In the genomic region with DNA sequence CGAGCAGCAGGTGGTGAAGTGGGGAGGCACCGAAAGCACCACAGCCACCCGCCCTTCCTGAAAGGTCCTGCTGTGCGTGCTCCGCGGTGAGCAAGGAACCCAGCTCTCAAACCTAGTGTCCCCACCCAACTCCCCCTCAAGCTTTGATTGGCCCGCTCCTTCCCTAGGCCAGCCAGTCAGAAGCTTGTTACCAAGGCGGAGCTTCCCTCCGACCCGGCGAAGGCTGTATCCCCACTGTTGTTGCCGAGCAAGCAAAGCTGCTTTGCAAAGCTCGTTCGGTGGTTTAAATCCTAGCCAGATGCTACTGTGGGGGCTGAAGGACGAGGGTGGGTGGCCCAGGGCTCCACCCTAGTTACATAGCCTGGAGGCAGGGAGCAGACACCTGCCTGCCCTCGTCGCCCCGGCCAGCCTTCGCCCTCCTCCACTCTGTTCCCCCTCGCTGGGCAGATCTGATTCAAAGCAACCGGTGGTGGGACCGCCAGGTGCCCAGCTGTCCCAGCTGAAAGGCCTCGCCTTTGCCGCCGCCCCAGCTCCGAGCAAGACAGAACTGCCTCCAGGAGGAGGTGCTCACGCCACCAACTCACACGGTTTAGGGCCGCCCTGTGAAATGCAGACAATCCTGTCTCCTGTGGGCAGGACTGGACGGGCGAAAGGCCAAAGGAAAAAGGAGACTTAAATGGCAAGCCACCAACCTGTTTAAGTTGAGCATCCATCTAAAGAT, we compare ENCODE assay signal across 8 mouse cellular contexts. TPM values are rescaled to one million over a fixed set of nuclear protein-coding genes. Genes with fewer than 3 reads are reported as not detected.
DNase-seq lines count a peak whose midpoint lies in the region; ATAC-seq and TF ChIP-seq lines count a peak whose summit lies in the region.

No protein-coding gene starts in this region.

- H3K4me2 ChIP-seq in lung, postnatal 0 days (replicated peaks; ENCODE audit: low read depth, low read length) = peak overlapping the region; percentile 62

- no peaks in the 10 kb centered on the region for H3K36me3 ChIP-seq in hindbrain, embryonic 10.5 days
- no peaks in the 10 kb centered on the region for H3K36me3 ChIP-seq in lung, postnatal 0 days (ENCODE audit: insufficient read depth, low read length)

- peak overlapping the region; percentile 53 for H3K9ac ChIP-seq in lung, postnatal 0 days (replicated peaks; ENCODE audit: low read depth)

- DNase-seq in MEL-GATA-1-ER (ENCODE audit: extremely low read depth, low read depth) = peak; percentile 91
- peak; percentile 85 for DNase-seq in cerebellum, adult 8-10 months
- DNase-seq in hindbrain, embryonic 10.5 days (ENCODE audit: low spot score) = peak; percentile 91
- DNase-seq in layer of hippocampus, postnatal 10 days (ENCODE audit: low spot score in 2 of 2) = peak; percentile 88 to 89
- peak; percentile 98 for DNase-seq in lung, postnatal 0 days (ENCODE audit: low spot score)
- peak; percentile 84 for DNase-seq in ovary, postnatal 10 days (ENCODE audit: low spot score)
- DNase-seq in thymus, postnatal 0 days (ENCODE audit: low spot score) = peak; percentile 98

- no peaks in the 10 kb centered on the region for H3K27me3 ChIP-seq in hindbrain, embryonic 10.5 days (ENCODE audit: insufficient read depth, poor library complexity, severe bottlenecking)
- H3K27me3 ChIP-seq in lung, postnatal 0 days (replicated peaks; ENCODE audit: insufficient read depth, low read length) = no peaks in the 10 kb centered on the region

- TF ChIP-seq EP300 in lung, postnatal 0 days (IDR thresholded peaks at IDR 0.05) = peak; percentile 67; the same call in 1 of the 2 replicates

- WGBS in hindbrain, embryonic 10.5 days = under 1% methylated on average over 31 of the region's 31 CpGs
- 2% methylated on average over 31 of the region's 31 CpGs for WGBS in lung, postnatal 0 days

- peak; percentile 64 for TF ChIP-seq CTCF in lung, postnatal 0 days (IDR thresholded peaks at IDR 0.05)

- peak overlapping the region; percentile 52 for H3K4me3 ChIP-seq in hindbrain, embryonic 10.5 days
- H3K4me3 ChIP-seq in lung, postnatal 0 days (ENCODE audit: low read depth, low read length) = peak overlapping the region; percentile 23

- H3K27ac ChIP-seq in hindbrain, embryonic 10.5 days = peak overlapping the region; percentile 98
- peak overlapping the region; percentile 95 for H3K27ac ChIP-seq in lung, postnatal 0 days (ENCODE audit: low read length)

- no peaks in the 10 kb centered on the region for H3K9me3 ChIP-seq in hindbrain, embryonic 10.5 days
- no peaks in the 10 kb centered on the region for H3K9me3 ChIP-seq in lung, postnatal 0 days (ENCODE audit: low read length)

- peaks cover 79% of the 10 kb centered on the region for H3K4me1 ChIP-seq in hindbrain, embryonic 10.5 days (replicated peaks)
- peaks cover 63% of the 10 kb centered on the region for H3K4me1 ChIP-seq in lung, postnatal 0 days (ENCODE audit: insufficient read depth, low read depth, low read length)

- ATAC-seq in frontal cortex, adult (ENCODE audit: low TSS enrichment) = peak; percentile 92
- peak; percentile 88 for ATAC-seq in lung, postnatal 0 days

RNA-seq across cellular contexts. Expression of a gene that starts 17.9 kb away (rescaled TPM):
- polyA plus RNA-seq in hindbrain, embryonic 10.5 days (2016; fragmentation: Nextera tagmentation; extraction: Ambion mirVana) = 100.0 and 117 TPM in 2 replicates
- 10 to 100 TPM; 13.1 to 14.3 TPM for total RNA-seq in layer of hippocampus, postnatal 10 days (2021)
- 177 and 184 TPM in 2 replicates for polyA plus RNA-seq in lung, postnatal 0 days (2015; fragmentation: Nextera tagmentation; extraction: Ambion mirVana)
- polyA plus RNA-seq in thymus, postnatal 0 days (2015; fragmentation: Nextera tagmentation; extraction: Ambion mirVana) = 315 and 335 TPM in 2 replicates

RNA-seq across cellular contexts. Expression of a gene that starts 24.0 kb away (rescaled TPM):
- 3.6 and 9.8 TPM in 2 replicates for polyA plus RNA-seq in hindbrain, embryonic 10.5 days (2016; fragmentation: Nextera tagmentation; extraction: Ambion mirVana)
- total RNA-seq in layer of hippocampus, postnatal 10 days (2021) = 1 to 10 TPM; 5.3 to 9.5 TPM
- 9.7 and 10.0 TPM in 2 replicates for polyA plus RNA-seq in lung, postnatal 0 days (2015; fragmentation: Nextera tagmentation; extraction: Ambion mirVana)
- polyA plus RNA-seq in thymus, postnatal 0 days (2015; fragmentation: Nextera tagmentation; extraction: Ambion mirVana) = 0.32 and 0.40 TPM in 2 replicates

RNA-seq across cellular contexts. Expression of a gene that starts 50.0 kb away (rescaled TPM):
- not detected in 2 replicates for polyA plus RNA-seq in hindbrain, embryonic 10.5 days (2016; fragmentation: Nextera tagmentation; extraction: Ambion mirVana)
- total RNA-seq in layer of hippocampus, postnatal 10 days (2021) = under 1 TPM; 0.51 to 0.53 TPM
- 0.29 TPM in 1 of 2 replicates, not detected in the other for polyA plus RNA-seq in lung, postnatal 0 days (2015; fragmentation: Nextera tagmentation; extraction: Ambion mirVana)
- 0.72 and 1.1 TPM in 2 replicates for polyA plus RNA-seq in thymus, postnatal 0 days (2015; fragmentation: Nextera tagmentation; extraction: Ambion mirVana)

Comparison
In these comparisons a context has a peak if more than half of its experiments do, and no peak if none do; other contexts are left out.
1. Peak in every context shown above with its lines: DNase-seq, ATAC-seq, H3K4me3 ChIP-seq and H3K27ac ChIP-seq.